Mouse (Mus musculus): ENCODE results near the gene Chp1. TPM values are rescaled to one million over a fixed set of nuclear protein-coding genes. Genes with fewer than 3 reads are reported as not detected.

The Chp1 gene
- polyA plus RNA-seq, 1 experiment from 2014 or later: 46.5 TPM

DNA sequence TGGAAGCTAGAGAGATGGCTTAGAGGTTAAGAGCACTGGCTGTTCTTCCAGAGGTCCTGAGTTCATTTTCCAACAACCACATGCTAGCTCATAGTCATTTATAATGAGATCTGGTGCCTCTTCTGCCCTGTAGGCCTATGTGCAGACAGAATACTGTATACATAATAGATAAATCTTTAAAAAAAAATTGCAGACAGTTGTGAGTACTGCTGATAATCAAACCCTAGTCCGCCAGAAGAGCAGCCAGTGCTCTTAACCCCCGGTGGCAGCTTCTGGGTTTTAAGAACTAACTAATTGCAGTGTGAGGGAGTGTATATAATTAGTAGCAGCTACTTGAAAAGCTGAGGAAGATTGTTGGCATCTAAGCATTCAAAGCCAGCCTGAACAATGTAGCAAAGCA, 35.9 kb downstream of the Chp1 start:
- 37% methylated on average over 2 of the region's 2 CpGs for WGBS (ENCODE audit: insufficient replicate concordance)
- ATAC-seq (replicated peaks; ENCODE audit: insufficient number of reproducible peaks, low FRiP score, low TSS enrichment): no peak
- Histone ChIP-seq H3K4me2 (no peak overlapping the region), H3K9ac (ENCODE audit: low read depth, low read length) (no peak overlapping the region; the same call in 1 of the 2 replicates), H3K27me3 (ENCODE audit: control insufficient read depth, insufficient read depth, low read length) (no peaks in the 10 kb centered on the region), H3K4me3 (ENCODE audit: low read depth, low read length) (no peak overlapping the region), H3K27ac (ENCODE audit: low read depth, low read length) (no peak overlapping the region), H3K36me3 (ENCODE audit: control insufficient read depth, insufficient read depth, low read length) (no peaks in the 10 kb centered on the region; the same call in 1 of the 2 replicates), H3K4me1 (ENCODE audit: control insufficient read depth, insufficient read depth, low read length) (no peaks in the 10 kb centered on the region), H3K9me3 (replicated peaks; ENCODE audit: control insufficient read depth, low read length) (no peaks in the 10 kb centered on the region)

DNA sequence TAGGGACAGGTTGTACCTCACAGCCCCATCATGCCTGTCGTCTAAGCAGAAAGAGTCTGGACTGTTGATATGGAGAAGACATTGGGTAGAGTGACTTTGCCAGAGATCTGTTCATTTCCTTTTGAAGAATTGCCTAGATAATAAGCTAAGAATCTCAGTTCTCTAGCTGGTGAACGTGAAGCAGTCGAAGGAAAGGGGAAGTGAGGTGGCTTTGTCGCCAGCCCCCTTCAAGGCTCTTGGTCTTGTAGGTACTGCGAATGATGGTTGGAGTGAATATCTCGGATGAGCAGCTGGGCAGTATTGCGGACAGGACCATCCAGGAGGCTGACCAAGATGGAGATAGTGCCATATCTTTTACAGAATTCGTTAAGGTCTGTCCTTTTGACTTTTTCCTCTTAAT, 36.8 kb downstream of the Chp1 start:
- no peak for ATAC-seq (replicated peaks; ENCODE audit: insufficient number of reproducible peaks, low FRiP score, low TSS enrichment)
- no peaks in the 10 kb centered on the region for H3K9me3 ChIP-seq (replicated peaks; ENCODE audit: control insufficient read depth, low read length)
- H3K4me1 ChIP-seq (ENCODE audit: control insufficient read depth, insufficient read depth, low read length): no peaks in the 10 kb centered on the region
- H3K27me3 ChIP-seq (ENCODE audit: control insufficient read depth, insufficient read depth, low read length): no peaks in the 10 kb centered on the region
- WGBS (ENCODE audit: insufficient replicate concordance): 82% methylated on average over 8 of the region's 8 CpGs
- H3K36me3 ChIP-seq (ENCODE audit: control insufficient read depth, insufficient read depth, low read length): no peaks in the 10 kb centered on the region; the same call in 1 of the 2 replicates
- H3K27ac ChIP-seq (ENCODE audit: low read depth, low read length): no peak overlapping the region
- no peak overlapping the region for H3K4me3 ChIP-seq (ENCODE audit: low read depth, low read length)
- no peak overlapping the region for H3K9ac ChIP-seq (ENCODE audit: low read depth, low read length)
- no peak overlapping the region for H3K4me2 ChIP-seq

DNA sequence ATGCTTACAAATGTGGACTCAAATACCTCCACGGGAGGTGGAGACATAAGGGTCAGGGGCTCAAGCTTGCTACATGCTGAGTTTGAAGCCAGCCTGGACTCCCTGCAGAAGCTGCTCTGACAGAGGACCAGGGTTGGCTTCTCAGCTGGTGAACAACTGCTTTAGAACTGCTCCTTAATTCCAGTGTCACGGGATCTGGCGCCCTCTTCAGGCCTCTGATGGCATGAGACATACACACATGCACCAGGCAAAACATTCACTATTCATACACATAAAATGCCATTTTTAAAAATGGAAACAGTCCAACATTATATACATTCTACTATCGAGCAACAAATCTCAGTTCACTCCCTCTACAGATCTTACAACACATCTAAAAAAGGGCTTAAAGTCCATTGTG, 39.9 kb downstream of the Chp1 start:
- Histone ChIP-seq H3K9me3 (replicated peaks; ENCODE audit: control insufficient read depth, low read length) (no peaks in the 10 kb centered on the region), H3K4me3 (ENCODE audit: low read depth, low read length) (no peak overlapping the region), H3K27ac (ENCODE audit: low read depth, low read length) (no peak overlapping the region), H3K27me3 (ENCODE audit: control insufficient read depth, insufficient read depth, low read length) (no peaks in the 10 kb centered on the region), H3K9ac (ENCODE audit: low read depth, low read length) (no peak overlapping the region), H3K4me2 (no peak overlapping the region), H3K4me1 (ENCODE audit: control insufficient read depth, insufficient read depth, low read length) (no peaks in the 10 kb centered on the region), H3K36me3 (ENCODE audit: control insufficient read depth, insufficient read depth, low read length) (peaks cover 2% of the 10 kb centered on the region; the same call in 1 of the 2 replicates)
- ATAC-seq (replicated peaks; ENCODE audit: insufficient number of reproducible peaks, low FRiP score, low TSS enrichment): no peak
- 12% methylated on average over 4 of the region's 4 CpGs for WGBS (ENCODE audit: insufficient replicate concordance)

DNA sequence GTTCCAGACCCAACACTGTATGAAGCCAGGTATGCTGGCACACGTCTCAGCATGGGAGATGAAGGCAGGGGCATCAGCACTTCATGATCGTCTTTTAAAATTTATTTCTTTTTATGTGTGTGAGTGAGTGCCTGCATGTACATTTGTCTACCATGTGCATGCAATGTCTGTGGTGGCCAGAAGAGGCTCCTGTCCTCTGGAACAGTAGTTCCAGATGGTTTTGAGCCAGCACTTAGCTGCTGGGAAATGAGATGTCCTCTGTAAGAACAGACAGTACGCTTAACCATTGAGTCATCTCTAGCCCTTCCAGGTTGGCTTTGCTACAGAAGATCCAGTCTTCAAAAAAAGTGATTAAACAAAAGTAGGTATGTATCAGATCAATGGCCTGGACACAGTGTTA, 43.8 kb downstream of the Chp1 start:
- no peak overlapping the region for H3K4me3 ChIP-seq (ENCODE audit: low read depth, low read length)
- 87% methylated on average over 3 of the region's 3 CpGs for WGBS (ENCODE audit: insufficient replicate concordance)
- peaks cover 7% of the 10 kb centered on the region for H3K4me1 ChIP-seq (ENCODE audit: control insufficient read depth, insufficient read depth, low read length)
- H3K27me3 ChIP-seq (ENCODE audit: control insufficient read depth, insufficient read depth, low read length): no peaks in the 10 kb centered on the region
- H3K27ac ChIP-seq (ENCODE audit: low read depth, low read length): no peak overlapping the region
- ATAC-seq (replicated peaks; ENCODE audit: insufficient number of reproducible peaks, low FRiP score, low TSS enrichment): no peak
- H3K36me3 ChIP-seq (ENCODE audit: control insufficient read depth, insufficient read depth, low read length): peaks cover 4% of the 10 kb centered on the region
- no peak overlapping the region for H3K4me2 ChIP-seq
- H3K9ac ChIP-seq (ENCODE audit: low read depth, low read length): no peak overlapping the region
- H3K9me3 ChIP-seq (replicated peaks; ENCODE audit: control insufficient read depth, low read length): no peaks in the 10 kb centered on the region

DNA sequence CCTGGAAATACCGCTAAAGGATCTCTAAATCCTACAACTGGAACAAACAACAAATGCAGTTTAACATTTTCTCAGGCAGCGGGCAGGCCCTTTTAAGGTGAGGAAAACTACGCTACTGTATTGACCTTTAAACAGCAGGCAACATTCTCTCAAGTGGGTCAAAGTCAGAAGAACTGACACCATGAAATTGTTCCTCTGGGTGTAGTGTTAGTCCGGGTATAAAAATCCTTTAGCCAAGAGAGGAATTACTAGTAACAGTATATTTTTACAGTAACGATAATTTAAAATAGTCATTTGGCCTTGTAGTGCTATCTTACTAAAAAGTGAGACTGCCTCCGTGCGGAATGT, 46.2 kb downstream of the Chp1 start:
- Histone ChIP-seq H3K4me2 (peak overlapping the region; percentile 64), H3K9me3 (replicated peaks; ENCODE audit: control insufficient read depth, low read length) (no peaks in the 10 kb centered on the region), H3K4me3 (ENCODE audit: low read depth, low read length) (peak overlapping the region; percentile 91), H3K27me3 (ENCODE audit: control insufficient read depth, insufficient read depth, low read length) (no peaks in the 10 kb centered on the region), H3K4me1 (ENCODE audit: control insufficient read depth, insufficient read depth, low read length) (peaks cover 8% of the 10 kb centered on the region), H3K27ac (ENCODE audit: low read depth, low read length) (peak overlapping the region; percentile 87), H3K36me3 (ENCODE audit: control insufficient read depth, insufficient read depth, low read length) (peaks cover 15% of the 10 kb centered on the region), H3K9ac (ENCODE audit: low read depth, low read length) (peak overlapping the region; percentile 70)
- ATAC-seq (replicated peaks; ENCODE audit: insufficient number of reproducible peaks, low FRiP score, low TSS enrichment): no peak
- 7% methylated on average over 7 of the region's 7 CpGs for WGBS (ENCODE audit: insufficient replicate concordance)

DNA sequence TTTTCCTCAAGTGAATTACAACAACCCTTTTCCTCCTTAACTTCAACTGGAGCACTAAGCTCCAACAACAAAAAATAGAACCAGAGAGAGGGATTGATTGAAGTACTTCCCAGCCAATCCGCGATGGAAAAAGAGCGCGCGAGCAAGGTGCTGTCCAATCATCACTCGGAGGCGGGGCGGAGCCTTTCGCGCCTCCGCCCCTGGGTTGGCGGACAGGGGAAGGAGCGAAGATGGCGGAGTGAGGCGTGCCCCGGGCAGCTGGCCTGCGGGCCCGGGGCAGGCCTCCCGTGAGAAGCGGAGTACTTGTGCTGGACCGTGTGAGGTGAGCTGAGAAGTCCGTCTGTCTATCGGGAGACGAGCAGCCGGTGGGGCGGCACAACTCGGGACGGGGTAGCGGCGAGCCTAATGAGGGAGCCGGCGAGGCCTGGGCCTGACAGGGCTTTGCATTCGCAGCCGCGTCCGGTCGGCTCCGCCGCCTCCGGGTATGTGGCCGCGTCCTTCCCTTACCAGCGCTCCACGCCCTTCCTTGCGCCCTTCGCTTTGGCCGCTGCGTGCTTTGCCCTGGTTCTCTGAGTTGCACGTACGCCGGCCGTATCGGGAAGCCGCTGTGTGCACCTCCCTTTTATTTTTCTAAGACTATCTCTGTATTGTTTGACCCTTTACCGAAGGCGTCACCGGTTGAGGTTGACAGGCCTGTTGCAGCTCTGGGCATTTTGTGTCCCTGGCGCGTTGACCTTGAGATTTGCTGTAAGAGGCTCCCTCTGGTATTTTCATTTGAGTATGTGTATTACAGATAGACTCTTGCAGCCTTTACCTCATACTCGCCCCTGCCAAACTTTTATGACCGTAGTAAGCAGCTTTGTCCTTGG, 46.9 kb downstream of the Chp1 start:
- peak; percentile 94 for ATAC-seq (replicated peaks; ENCODE audit: insufficient number of reproducible peaks, low FRiP score, low TSS enrichment)
- peak overlapping the region; percentile 66 for H3K4me2 ChIP-seq
- H3K36me3 ChIP-seq (ENCODE audit: control insufficient read depth, insufficient read depth, low read length): peaks cover 15% of the 10 kb centered on the region
- H3K9me3 ChIP-seq (replicated peaks; ENCODE audit: control insufficient read depth, low read length): no peaks in the 10 kb centered on the region
- peak overlapping the region; percentile 91 for H3K4me3 ChIP-seq (ENCODE audit: low read depth, low read length)
- no peaks in the 10 kb centered on the region for H3K27me3 ChIP-seq (ENCODE audit: control insufficient read depth, insufficient read depth, low read length)
- H3K4me1 ChIP-seq (ENCODE audit: control insufficient read depth, insufficient read depth, low read length): peaks cover 8% of the 10 kb centered on the region
- WGBS (ENCODE audit: insufficient replicate concordance): under 1% methylated on average over 58 of the region's 61 CpGs
- peak overlapping the region; percentile 98 for H3K9ac ChIP-seq (ENCODE audit: low read depth, low read length)
- peak overlapping the region; percentile 97 for H3K27ac ChIP-seq (ENCODE audit: low read depth, low read length)

DNA sequence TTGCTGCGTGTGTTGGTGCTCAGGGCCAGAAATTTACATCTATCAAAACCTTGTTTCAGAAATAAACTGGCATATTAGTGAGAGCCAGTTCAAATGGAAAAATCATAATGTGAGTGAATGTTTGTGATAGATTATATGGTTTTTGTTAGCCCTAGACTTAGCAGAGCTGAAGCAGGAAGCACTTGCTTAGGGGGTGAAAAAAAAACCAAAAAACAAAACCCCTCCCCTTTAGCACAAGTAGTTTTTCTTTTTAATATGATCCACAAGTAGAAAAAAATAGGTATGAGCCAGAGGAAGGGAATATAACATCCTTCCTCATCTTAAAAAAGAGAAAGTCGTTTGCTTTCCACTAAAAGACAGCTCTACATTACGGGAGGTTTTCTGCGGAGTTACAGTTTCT, 47.8 kb downstream of the Chp1 start:
- ATAC-seq (replicated peaks; ENCODE audit: insufficient number of reproducible peaks, low FRiP score, low TSS enrichment): no peak
- Histone ChIP-seq H3K4me2 (peak overlapping the region; percentile 66), H3K27me3 (ENCODE audit: control insufficient read depth, insufficient read depth, low read length) (no peaks in the 10 kb centered on the region), H3K4me1 (ENCODE audit: control insufficient read depth, insufficient read depth, low read length) (peaks cover 8% of the 10 kb centered on the region), H3K9me3 (replicated peaks; ENCODE audit: control insufficient read depth, low read length) (no peaks in the 10 kb centered on the region), H3K9ac (ENCODE audit: low read depth, low read length) (peak overlapping the region; percentile 98), H3K36me3 (ENCODE audit: control insufficient read depth, insufficient read depth, low read length) (peaks cover 18% of the 10 kb centered on the region), H3K27ac (ENCODE audit: low read depth, low read length) (no peak overlapping the region), H3K4me3 (ENCODE audit: low read depth, low read length) (peak overlapping the region; percentile 91)
- 34% methylated on average over 4 of the region's 4 CpGs for WGBS (ENCODE audit: insufficient replicate concordance)

DNA sequence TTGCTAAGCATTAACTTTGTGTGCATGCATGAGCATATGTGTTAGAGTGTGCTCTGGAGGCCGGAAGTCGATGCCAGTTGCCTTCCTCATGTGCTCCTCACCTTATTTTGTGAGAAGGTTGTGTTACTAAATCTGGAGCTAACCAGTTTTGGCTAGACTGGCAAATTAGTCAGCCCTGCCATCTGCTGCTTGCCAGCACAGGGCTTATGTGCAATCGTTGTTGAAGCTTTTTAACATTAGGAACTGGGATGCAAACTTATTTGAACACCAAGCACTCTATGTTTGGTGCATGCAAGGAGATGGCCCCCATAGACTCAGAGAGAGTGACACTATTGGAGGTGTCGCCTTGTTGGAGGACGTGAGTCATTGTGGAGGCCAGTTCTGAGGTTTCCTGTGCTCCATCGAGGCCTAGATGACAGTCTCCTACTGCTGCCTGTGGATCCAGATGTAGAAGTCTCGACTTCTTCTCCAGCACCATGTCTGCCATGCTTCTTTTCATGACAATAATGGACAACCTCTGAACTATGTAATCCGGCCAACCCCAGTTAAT, 49.4 kb downstream of the Chp1 start:
- peaks cover 15% of the 10 kb centered on the region for H3K36me3 ChIP-seq (ENCODE audit: control insufficient read depth, insufficient read depth, low read length)
- H3K4me1 ChIP-seq (ENCODE audit: control insufficient read depth, insufficient read depth, low read length): peaks cover 8% of the 10 kb centered on the region
- 87% methylated on average over 8 of the region's 8 CpGs for WGBS (ENCODE audit: insufficient replicate concordance)

More for the DNA sequence above, 49.4 kb downstream of the Chp1 start:
- no peak overlapping the region for H3K4me3 ChIP-seq (ENCODE audit: low read depth, low read length)
- H3K27ac ChIP-seq (ENCODE audit: low read depth, low read length): no peak overlapping the region
- no peaks in the 10 kb centered on the region for H3K27me3 ChIP-seq (ENCODE audit: control insufficient read depth, insufficient read depth, low read length)
- no peak for ATAC-seq (replicated peaks; ENCODE audit: insufficient number of reproducible peaks, low FRiP score, low TSS enrichment)
- no peaks in the 10 kb centered on the region for H3K9me3 ChIP-seq (replicated peaks; ENCODE audit: control insufficient read depth, low read length)
- no peak overlapping the region for H3K4me2 ChIP-seq
- no peak overlapping the region for H3K9ac ChIP-seq (ENCODE audit: low read depth, low read length)

All from heart, embryonic 11.5 days (tissue).